Mouse (Mus musculus): ENCODE results near the gene A230050P20Rik. TPM values are rescaled to one million over a fixed set of nuclear protein-coding genes. Genes with fewer than 3 reads are reported as not detected.
A peak's percentile ranks its signal among the peaks of the same experiment; 100 is the strongest.

Gene A230050P20Rik
- total RNA-seq, 2 experiments from 2014 or later: 84.3 to 88.2 TPM

DNA sequence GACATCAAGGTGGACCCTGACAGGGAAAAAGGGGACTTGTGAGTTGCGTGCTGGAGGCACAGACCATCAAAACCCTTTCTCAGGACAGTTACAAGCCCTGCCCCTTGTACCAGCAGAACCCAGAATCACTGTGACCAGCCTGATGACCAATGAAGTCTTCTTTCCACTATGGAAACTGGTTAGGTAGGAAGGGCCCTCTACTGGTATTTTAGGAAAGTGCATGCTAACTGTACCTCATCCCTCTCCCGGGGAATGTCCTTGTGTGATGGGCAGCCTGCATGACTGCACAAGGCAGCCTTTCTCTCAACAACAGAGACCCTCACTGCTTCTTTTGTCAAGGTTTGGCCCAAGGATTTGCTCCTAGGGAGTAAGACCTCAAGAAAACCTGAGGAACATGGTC lies 25.8 kb upstream of the A230050P20Rik start:
- peak in 1 of 2 experiments; percentile 24 for DNase-seq (ENCODE audit: extremely low spot score in 1 of 2, low spot score in 2 of 2)
- intact Hi-C loops (cut with DNase I): no loop called here

DNA sequence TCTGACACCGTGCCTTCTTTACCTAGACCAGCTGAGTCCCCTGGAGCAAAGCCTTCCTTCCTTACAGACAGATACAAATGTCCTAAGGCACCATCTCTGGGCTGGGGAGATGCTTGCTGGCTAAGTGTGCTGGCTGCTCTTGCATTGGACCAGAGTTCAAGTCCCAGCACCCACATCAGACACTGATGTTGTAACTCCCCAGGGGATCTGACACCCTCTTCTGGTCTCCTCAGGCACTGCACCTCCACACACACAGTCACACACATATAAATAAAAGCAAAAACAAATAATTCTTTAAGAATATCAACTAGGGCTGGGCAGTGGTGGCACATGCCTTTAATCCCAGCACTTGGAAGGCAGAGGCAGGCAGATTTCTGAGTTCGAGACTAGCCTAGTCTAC lies 18.3 kb upstream of the A230050P20Rik start:
- no peak; the same call in 1 of the 2 replicates for TF ChIP-seq CTCF (IDR thresholded peaks at IDR 0.05)
- Histone ChIP-seq H3K4me3 (no peak overlapping the region), H3K27ac (no peak overlapping the region)
- DNase-seq (ENCODE audit: extremely low spot score in 1 of 2, low spot score in 2 of 2): no peak
- intact Hi-C loops (cut with DNase I): no loop called here

More for the DNA sequence above, 25.8 kb upstream of the A230050P20Rik start:
- Histone ChIP-seq H3K27ac (no peak overlapping the region), H3K4me3 (no peak overlapping the region)
- peak; percentile 70 for TF ChIP-seq CTCF (IDR thresholded peaks at IDR 0.05)

DNA sequence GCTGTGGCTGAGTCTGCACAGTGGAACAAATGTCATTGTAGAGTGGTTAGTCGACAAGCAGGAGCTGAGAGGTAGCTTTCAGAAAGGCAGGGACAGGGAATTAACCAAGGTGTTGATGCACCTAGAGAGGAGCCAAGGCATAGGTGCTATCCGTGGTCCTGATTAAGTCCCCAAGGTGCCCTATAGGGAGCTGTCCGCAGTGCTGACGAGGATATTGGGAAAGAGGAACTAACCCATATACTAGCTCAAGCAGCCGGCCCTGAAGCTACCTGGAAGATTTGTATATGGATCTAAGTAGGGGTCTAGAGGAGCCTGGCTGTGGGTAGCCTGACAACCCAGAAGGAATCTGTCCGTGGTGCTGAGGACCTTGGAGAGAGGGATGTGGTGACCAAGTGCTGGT lies 11.3 kb upstream of the A230050P20Rik start:
- intact Hi-C loops (cut with DNase I): no loop called here
- Histone ChIP-seq H3K27ac (no peak overlapping the region), H3K4me3 (no peak overlapping the region)
- DNase-seq (ENCODE audit: extremely low spot score in 1 of 2, low spot score in 2 of 2): no peak
- no peak for TF ChIP-seq CTCF (IDR thresholded peaks at IDR 0.05)

DNA sequence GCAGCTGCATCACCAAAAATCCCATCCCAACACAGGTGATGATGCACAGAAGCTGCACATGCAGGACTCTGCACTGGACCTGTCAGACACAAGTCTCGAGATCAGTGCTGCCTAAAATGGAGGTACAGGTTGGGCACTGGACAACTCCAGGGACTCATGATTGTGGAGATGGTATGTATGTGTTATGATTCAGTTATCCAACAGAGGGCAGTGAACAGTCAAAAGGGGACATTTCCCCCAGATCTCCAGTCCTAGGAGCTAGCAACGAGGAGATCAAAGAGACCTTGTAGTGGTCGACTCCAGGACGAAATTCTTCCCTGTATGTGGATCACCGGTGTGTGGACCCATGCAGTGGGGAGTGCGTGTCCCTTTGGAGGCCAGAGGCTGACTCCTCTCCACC lies 8.5 kb upstream of the A230050P20Rik start:
- Histone ChIP-seq H3K27ac (no peak overlapping the region), H3K4me3 (no peak overlapping the region)
- TF ChIP-seq CTCF (IDR thresholded peaks at IDR 0.05): no peak; the same call in 1 of the 2 replicates
- DNase-seq (ENCODE audit: extremely low spot score in 1 of 2, low spot score in 2 of 2): no peak
- intact Hi-C loops (cut with DNase I): no loop called here

DNA sequence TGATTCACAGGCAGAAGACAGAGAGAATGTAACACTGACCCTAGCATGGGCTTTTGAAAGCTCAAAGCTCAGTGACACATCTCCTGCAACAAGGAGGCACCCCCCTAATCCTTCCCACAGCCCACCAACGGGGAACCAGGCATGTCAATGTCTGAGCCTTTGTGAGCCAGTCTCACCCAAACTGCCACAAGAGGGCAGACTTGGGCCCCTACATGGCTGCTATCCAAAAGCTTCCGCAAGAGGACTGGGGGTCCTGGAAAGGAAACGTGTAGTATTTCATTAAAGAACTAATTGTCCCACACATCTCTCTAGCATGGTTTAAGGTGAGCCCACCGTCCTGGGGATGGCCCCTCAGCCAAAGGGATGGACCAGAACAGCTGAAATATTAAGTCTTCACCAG lies 6.6 kb upstream of the A230050P20Rik start:
- Histone ChIP-seq H3K27ac (no peak overlapping the region), H3K4me3 (no peak overlapping the region)
- peak; percentile 66 for TF ChIP-seq CTCF (IDR thresholded peaks at IDR 0.05)
- no peak for DNase-seq (ENCODE audit: extremely low spot score in 1 of 2, low spot score in 2 of 2)
- intact Hi-C loops (cut with DNase I): no loop called here

DNA sequence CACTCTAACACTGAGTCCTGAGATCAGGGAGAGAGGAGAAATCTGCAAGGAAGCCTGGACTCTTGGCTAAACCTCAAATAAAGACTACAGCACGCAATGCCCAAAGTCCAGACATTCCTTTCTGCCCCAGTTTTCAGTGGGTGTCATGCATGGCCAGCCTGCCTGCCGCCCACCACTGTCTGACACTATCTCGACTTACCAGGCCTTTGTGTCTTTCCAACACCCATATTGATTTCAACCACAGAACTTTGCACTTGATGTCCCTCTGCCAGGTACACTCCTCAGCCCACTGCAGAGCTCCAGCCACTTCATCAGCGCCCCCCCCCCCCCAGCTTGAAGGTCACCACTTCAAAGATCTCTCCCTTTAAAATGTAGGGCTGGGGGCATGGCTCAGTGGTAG lies 6.2 kb upstream of the A230050P20Rik start:
- intact Hi-C loops (cut with DNase I): no loop called here
- Histone ChIP-seq H3K4me3 (no peak overlapping the region), H3K27ac (no peak overlapping the region)
- DNase-seq (ENCODE audit: extremely low spot score in 1 of 2, low spot score in 2 of 2): no peak
- TF ChIP-seq CTCF (IDR thresholded peaks at IDR 0.05): no peak

DNA sequence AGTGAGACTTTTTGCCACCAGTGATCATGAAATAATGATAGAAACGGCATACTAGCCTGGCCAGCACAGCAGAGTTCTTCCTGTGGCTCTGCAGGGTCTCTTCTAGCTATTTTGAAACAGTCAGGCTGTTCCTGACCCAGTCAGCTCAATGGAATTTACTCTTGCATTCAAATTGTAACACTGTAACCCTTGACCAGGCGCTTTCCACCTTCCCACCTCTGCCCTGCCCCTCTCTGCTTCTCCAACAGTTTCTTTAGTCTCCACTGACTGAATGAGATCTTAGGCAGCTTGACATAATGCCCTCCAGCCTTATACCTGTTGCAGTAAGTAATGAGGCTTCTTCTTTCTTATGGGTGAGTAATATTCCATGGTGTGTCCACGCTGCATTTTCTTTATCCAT lies 1.6 kb upstream of the A230050P20Rik start:
- no peak for DNase-seq (ENCODE audit: extremely low spot score in 1 of 2, low spot score in 2 of 2)
- no peak for TF ChIP-seq CTCF (IDR thresholded peaks at IDR 0.05)
- no peak overlapping the region for H3K4me3 ChIP-seq
- H3K27ac ChIP-seq: no peak overlapping the region
- intact Hi-C loops (cut with DNase I): no loop called here

DNA sequence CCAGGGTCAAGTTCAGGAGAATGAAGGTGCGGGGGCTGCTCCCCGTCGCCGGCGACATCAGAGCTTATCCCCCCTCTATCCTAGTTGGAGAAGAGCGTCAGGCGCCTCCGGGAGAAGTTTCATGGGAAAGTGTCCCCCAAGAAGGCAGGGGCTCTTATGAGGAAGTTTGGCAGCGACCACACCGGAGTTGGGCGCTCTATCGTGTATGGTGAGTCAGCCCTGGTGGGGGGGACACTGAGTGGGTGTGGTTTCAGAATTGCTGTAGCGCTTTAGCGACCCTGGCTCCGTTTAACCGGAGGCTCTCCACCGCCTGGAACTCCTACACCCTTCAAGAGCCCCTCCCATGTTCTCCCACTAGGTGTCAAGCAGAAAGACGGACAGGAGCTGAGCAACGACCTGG lies 804 bp downstream of the A230050P20Rik start:
- H3K4me3 ChIP-seq: peak overlapping the region; percentile 61
- DNase-seq (ENCODE audit: extremely low spot score in 1 of 2, low spot score in 2 of 2): no peak
- intact Hi-C loops (cut with DNase I): no loop called here
- H3K27ac ChIP-seq: peak overlapping the region; percentile 90; the same call in 1 of the 2 replicates
- no peak for TF ChIP-seq CTCF (IDR thresholded peaks at IDR 0.05)

DNA sequence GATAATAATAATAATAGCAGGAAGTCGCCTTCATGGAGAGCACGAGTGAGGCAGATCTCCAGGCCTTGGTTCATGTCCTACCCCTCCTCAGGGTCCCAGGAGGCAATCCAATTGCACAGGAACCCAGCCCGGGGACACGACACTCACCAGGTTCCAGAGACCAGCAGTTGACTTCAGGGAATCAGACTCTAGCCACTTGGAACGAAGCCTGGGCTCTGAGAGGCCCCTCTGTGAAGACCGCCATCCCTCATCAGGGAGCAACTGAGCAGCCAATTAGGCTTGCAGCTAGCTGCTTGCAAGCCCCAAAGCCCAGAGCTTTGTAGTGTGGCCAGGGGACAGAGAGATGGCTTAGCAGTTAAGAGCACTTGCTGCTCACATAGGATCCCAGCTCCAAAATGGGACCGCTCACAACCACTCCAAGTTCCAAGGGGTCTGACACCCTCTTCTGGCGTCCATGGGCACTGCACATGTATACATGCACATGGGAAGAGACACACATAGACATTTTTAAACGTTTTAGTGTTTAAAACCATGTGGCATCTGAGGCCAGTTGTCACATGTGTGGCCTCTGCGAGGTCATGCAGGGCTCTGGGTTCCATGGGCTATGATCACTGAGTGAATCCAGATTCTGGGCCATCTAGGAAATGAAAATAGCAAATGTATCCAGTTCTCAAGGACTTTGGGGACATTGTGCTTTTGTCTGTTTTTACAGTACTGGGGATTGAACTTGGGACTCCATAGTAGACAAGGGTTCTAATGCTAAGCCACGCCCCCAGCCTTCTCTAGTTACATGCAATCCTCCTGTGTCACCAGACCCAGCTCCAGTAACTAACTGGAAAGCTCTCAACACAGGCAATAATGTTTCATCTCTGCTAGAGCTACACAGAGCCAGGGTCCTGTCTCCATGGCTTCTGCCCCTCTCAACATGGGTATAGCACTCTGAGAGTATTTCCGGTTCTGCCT lies 2.0 kb downstream of the A230050P20Rik start:
- peak; percentile 27 for TF ChIP-seq CTCF (IDR thresholded peaks at IDR 0.05)
- Histone ChIP-seq H3K4me3 (no peak overlapping the region), H3K27ac (no peak overlapping the region)
- DNase-seq (ENCODE audit: extremely low spot score in 1 of 2, low spot score in 2 of 2): no peak
- intact Hi-C loops (cut with DNase I): no loop called here

DNA sequence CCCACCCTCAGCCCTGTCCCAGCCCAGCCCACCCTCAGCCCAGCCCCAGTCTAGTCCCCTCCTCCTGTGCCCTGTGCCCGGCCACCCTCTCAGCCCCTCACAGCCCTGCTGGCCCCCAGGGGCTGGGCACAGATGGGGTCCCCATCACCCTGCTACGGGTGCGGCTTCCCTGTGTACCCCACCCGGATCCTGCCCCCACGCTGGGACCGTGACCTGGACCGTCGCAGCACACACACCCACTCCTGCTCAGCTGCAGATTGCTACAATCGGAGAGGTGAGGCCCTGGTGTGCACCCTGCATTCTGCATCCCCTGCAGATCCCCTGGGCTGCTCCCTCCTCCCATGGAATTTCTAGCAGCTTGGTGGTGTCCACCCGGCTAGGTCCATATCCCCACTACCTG lies 4.5 kb downstream of the A230050P20Rik start:
- peak in 1 of 2 experiments; percentile 10 for DNase-seq (ENCODE audit: extremely low spot score in 1 of 2, low spot score in 2 of 2)
- intact Hi-C loops (cut with DNase I): no loop called here
- no peak overlapping the region for H3K27ac ChIP-seq
- no peak for TF ChIP-seq CTCF (IDR thresholded peaks at IDR 0.05)
- H3K4me3 ChIP-seq: no peak overlapping the region

DNA sequence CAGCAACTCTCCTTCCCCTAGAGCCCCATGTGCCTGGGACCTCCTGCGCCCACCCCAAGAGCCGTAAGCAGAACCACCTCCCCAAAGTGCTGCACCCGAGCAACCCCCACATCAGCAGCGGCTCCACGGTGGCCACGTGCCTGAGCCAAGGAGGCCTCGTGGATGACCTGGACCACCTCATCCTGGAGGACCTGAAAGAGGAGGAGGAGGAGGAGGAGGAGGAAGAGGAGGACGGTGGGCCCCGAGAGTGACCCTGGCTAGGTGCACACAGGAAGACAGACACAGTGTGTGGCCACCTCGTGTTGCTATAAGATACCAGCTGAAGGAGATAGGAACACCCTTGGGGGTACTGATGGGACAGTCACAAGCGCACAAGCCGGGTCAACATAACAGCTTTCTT lies 5.1 kb downstream of the A230050P20Rik start:
- TF ChIP-seq CTCF (IDR thresholded peaks at IDR 0.05): no peak
- H3K4me3 ChIP-seq: no peak overlapping the region
- no peak overlapping the region for H3K27ac ChIP-seq
- intact Hi-C loops (cut with DNase I): no loop called here
- DNase-seq (ENCODE audit: extremely low spot score in 1 of 2, low spot score in 2 of 2): no peak

DNA sequence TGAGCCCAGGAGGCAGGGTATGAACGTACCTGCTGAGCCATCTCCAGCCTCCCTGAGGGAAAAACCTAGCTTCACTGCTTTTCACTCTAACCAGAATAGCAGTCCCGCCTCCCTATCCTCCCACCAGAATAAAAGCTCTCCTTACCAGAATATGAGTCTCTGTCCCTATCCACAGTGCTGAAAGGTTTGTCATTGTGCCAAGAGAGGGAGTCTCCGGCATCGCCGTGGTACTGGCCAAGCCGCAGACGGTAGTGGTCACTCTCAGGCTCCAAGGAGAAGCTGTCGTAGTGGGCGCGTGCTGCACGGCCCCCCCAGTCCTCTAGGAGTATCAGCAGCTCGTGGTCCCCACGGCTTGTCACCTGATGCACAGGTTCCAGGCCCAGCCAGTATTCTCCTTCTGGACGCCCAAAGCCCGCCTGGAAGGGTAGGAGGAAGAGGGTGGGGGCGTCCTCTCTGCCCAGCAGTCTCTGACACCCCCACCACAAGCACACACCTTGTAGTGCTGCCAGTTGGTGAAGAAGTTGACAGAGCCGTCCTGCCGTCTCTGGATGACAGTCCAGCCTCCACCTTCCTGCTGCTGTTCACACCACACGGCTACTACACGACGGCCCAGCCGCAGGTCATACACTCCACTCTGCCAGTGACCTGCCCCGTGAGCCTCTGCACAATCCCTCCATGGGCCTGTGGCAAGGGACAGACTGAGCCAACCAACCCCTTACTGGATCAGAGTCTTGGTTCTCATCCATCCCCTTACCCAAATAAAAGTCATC lies 6.8 kb downstream of the A230050P20Rik start:
- no peak for TF ChIP-seq CTCF (IDR thresholded peaks at IDR 0.05)
- peak overlapping the region; percentile 72 for H3K27ac ChIP-seq
- no peak overlapping the region for H3K4me3 ChIP-seq
- peak in 1 of 2 experiments; percentile 44 for DNase-seq (ENCODE audit: extremely low spot score in 1 of 2, low spot score in 2 of 2)
- intact Hi-C loops (cut with DNase I): no loop called here

All from left cerebral cortex, adult 2 months (tissue).